Mouse (Mus musculus): ENCODE data around the gene Aen. TPM values are rescaled to one million over a fixed set of nuclear protein-coding genes. Genes with fewer than 3 reads are reported as not detected.

Gene Aen
- polyA plus RNA-seq, 1 experiment from 2014 or later = 28.1 TPM

DNA sequence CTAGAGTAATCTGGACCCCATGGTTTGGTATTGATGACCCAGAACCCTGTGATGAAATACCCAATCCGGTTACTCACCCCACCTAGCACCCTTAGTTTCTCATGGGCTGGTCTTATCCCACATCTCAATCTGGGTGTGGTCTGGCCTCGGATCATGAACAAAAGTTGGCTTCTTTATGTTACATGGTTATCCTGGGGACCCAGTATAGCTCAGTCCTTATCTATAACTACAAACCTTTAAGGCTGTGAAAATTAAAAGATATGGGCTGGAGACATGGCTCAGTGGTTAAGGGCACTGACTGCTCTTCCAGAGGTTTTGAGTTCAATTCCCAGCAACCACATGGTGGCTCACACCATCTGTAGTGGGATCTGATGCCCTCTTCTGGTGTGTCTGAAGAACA, 46.9 kb downstream of the Aen start:
- H3K9ac ChIP-seq = no peak overlapping the region
- peak; percentile 60; the same call in 1 of the 2 replicates for ATAC-seq (ENCODE audit: low read depth)
- no peak overlapping the region for H3K4me2 ChIP-seq
- no peaks in the 10 kb centered on the region for H3K36me3 ChIP-seq
- peaks cover 4% of the 10 kb centered on the region; the same call in 1 of the 2 replicates for H3K4me1 ChIP-seq (replicated peaks)
- H3K9me3 ChIP-seq (replicated peaks) = no peaks in the 10 kb centered on the region
- H3K4me3 ChIP-seq (replicated peaks) = no peak overlapping the region
- no peak for DNase-seq
- no peaks in the 10 kb centered on the region for H3K27me3 ChIP-seq
- 26% methylated on average over 2 of the region's 2 CpGs for WGBS (ENCODE audit: insufficient replicate concordance)
- no peak overlapping the region for H3K27ac ChIP-seq

DNA sequence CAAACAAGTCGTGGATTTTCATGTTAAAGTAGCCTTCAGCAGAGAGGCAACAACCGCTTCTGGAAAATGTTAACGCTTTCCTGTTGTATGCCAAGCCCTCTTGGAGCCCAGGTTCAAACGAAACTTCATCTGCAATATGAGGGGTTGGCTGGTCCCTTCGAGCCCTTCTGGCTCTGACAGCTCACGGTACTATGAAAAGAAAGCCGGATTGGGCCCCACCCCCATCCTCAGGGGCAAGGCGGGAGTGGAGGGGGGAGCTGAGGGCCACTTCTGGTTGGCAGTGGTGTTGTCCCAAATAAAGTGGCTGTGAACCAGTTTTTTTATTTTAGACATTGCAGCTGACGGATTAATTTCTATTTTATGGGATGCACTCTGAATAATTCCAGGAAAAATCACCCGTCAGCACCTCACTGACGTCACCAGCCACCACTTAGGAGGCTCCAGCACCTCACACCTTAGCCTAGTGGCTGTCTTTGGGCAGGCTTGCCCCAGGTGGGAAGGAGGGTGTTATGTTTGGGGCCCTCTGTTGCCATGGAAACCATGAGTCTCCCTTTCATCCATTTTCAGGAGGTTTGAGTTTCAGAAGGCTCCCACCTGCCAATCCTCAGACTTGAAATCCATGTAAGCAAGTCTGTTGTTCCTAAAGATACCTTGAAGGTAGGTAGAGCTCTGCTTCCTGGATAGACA, 58.4 kb downstream of the Aen start:
- Histone ChIP-seq H3K27me3 (no peaks in the 10 kb centered on the region), H3K36me3 (no peaks in the 10 kb centered on the region), H3K27ac (no peak overlapping the region), H3K4me1 (replicated peaks) (no peaks in the 10 kb centered on the region), H3K4me3 (replicated peaks) (no peak overlapping the region), H3K9me3 (replicated peaks) (no peaks in the 10 kb centered on the region), H3K4me2 (no peak overlapping the region), H3K9ac (no peak overlapping the region)
- ATAC-seq (ENCODE audit: low read depth) (no peak), DNase-seq (no peak)
- WGBS (ENCODE audit: insufficient replicate concordance) = 28% methylated on average over 11 of the region's 11 CpGs

- Histone ChIP-seq H3K9me3 (replicated peaks) (no peaks in the 10 kb centered on the region), H3K36me3 (no peaks in the 10 kb centered on the region), H3K4me1 (replicated peaks) (no peaks in the 10 kb centered on the region), H3K9ac (no peak overlapping the region), H3K4me2 (no peak overlapping the region), H3K27ac (no peak overlapping the region), H3K27me3 (no peaks in the 10 kb centered on the region), H3K4me3 (replicated peaks) (no peak overlapping the region)
- DNase-seq (no peak), ATAC-seq (ENCODE audit: low read depth) (no peak)
- WGBS (ENCODE audit: insufficient replicate concordance) = 58% methylated on average over 6 of the region's 6 CpGs
Observed at GRCm38 (mm10) chr7:78954619-78955018, 59.0 kb downstream of the Aen start.

DNA sequence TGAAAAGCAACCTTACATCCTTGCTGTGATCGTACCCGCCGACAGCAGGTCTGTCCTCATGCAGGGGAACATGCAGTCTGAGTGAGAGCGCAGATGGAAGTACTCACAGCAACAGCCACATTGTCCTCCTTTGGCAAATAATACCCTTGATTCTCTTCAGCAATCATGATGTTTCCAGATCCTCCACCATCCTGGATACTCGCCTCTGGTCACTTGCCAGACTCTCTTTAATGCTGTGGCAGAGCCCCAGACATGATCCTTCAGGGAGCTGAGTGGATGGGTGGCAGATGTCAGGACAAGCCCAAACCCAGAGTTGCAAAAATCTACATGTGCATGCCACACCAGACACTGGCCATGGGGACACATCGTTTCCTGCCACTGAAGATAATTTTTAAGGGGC, 59.4 kb downstream of the Aen start:
- 70% methylated on average over 6 of the region's 6 CpGs for WGBS (ENCODE audit: insufficient replicate concordance)
- no peaks in the 10 kb centered on the region for H3K4me1 ChIP-seq (replicated peaks)
- H3K36me3 ChIP-seq = no peaks in the 10 kb centered on the region
- ATAC-seq (ENCODE audit: low read depth) = no peak
- H3K4me3 ChIP-seq (replicated peaks) = no peak overlapping the region
- H3K9ac ChIP-seq = no peak overlapping the region
- no peaks in the 10 kb centered on the region for H3K27me3 ChIP-seq
- no peak for DNase-seq
- no peaks in the 10 kb centered on the region for H3K9me3 ChIP-seq (replicated peaks)
- no peak overlapping the region for H3K27ac ChIP-seq
- no peak overlapping the region for H3K4me2 ChIP-seq

- no peak for DNase-seq
- Histone ChIP-seq H3K4me1 (replicated peaks) (no peaks in the 10 kb centered on the region), H3K4me2 (no peak overlapping the region), H3K27me3 (no peaks in the 10 kb centered on the region), H3K27ac (no peak overlapping the region), H3K9ac (no peak overlapping the region), H3K36me3 (no peaks in the 10 kb centered on the region), H3K4me3 (replicated peaks) (no peak overlapping the region), H3K9me3 (replicated peaks) (no peaks in the 10 kb centered on the region)
- ATAC-seq (ENCODE audit: low read depth) = no peak
- WGBS (ENCODE audit: insufficient replicate concordance) = 53% methylated on average over 6 of the region's 6 CpGs
Observed at GRCm38 (mm10) chr7:78958499-78959073, 62.9 kb downstream of the Aen start.

Small RNA genes lying within 50 kb of the gene (microRNA-seq; reads per million reads assigned to microRNA genes)
- gene Mir7-2 = 32.3 reads per million, percentile 39 among the genes with 10 or more reads in this experiment

Other genes with a start within 250 kb of the Aen start
- 0.20 TPM in 2 replicates for gene Ntrk3, start 157.8 kb upstream of the Aen start, polyA plus RNA-seq (2015; fragmentation: Nextera tagmentation; extraction: Ambion mirVana)
- gene Mrps11, start 112.7 kb upstream of the Aen start, polyA plus RNA-seq (2015; fragmentation: Nextera tagmentation; extraction: Ambion mirVana) = 54.2 and 57.5 TPM in 2 replicates
- 62.5 and 63.4 TPM in 2 replicates for gene Mrpl46, start 112.3 kb upstream of the Aen start, polyA plus RNA-seq (2015; fragmentation: Nextera tagmentation; extraction: Ambion mirVana)
- gene Det1, start 48.6 kb upstream of the Aen start, polyA plus RNA-seq (2015; fragmentation: Nextera tagmentation; extraction: Ambion mirVana) = 10.1 and 10.6 TPM in 2 replicates
- 21.6 and 26.2 TPM in 2 replicates for gene Isg20, start 17.6 kb downstream of the Aen start, polyA plus RNA-seq (2015; fragmentation: Nextera tagmentation; extraction: Ambion mirVana)
- gene Acan, start 157.6 kb downstream of the Aen start, polyA plus RNA-seq (2015; fragmentation: Nextera tagmentation; extraction: Ambion mirVana) = 0.02 TPM in 1 of 2 replicates, not detected in the other
- 0.37 and 0.65 TPM in 2 replicates for gene Hapln3, start 235.2 kb downstream of the Aen start, polyA plus RNA-seq (2015; fragmentation: Nextera tagmentation; extraction: Ambion mirVana)